Mouse (Mus musculus) forebrain, embryonic 13.5 days (tissue): Measurements from ENCODE around the gene Mboat2. TPM values are rescaled to one million over a fixed set of nuclear protein-coding genes. Genes with fewer than 3 reads are reported as not detected.

Experiments used
- ATAC-seq: fragments of 200-750 bp; cut with Nextera tagmentation; 2 replicates; pipeline ENCODE4 v1.8.0; 2017
- H3K27ac ChIP-seq: fragments of 300-500 bp; sonication (generic); 2 replicates; pipeline ENCODE4 v1.5.1; 2015; ENCODE audit warnings: inconsistent platforms, mild to moderate bottlenecking, moderate library complexity
- H3K27me3 ChIP-seq: fragments of 300-500 bp; sonication (generic); 2 replicates; pipeline ENCODE4 v1.6.1; 2015; ENCODE audit warnings: mild to moderate bottlenecking, inconsistent platforms
- H3K36me3 ChIP-seq: fragments of 300-500 bp; sonication (generic); 2 replicates; pipeline ENCODE4 v1.6.1; 2015; ENCODE audit warnings: mild to moderate bottlenecking, inconsistent platforms; ENCODE audit not compliant: poor library complexity, severe bottlenecking
- H3K4me1 ChIP-seq: fragments of 300-500 bp; sonication (generic); 2 replicates; pipeline ENCODE4 v1.6.1; 2015; ENCODE audit warnings: inconsistent platforms
- H3K4me2 ChIP-seq: fragments of 300-500 bp; sonication (generic); 2 replicates; pipeline ENCODE4 v1.6.1; 2015; ENCODE audit warnings: inconsistent platforms, mild to moderate bottlenecking, moderate library complexity
- H3K4me3 ChIP-seq: fragments of 300-500 bp; sonication (generic); 2 replicates; pipeline ENCODE4 v1.5.1; 2015; ENCODE audit warnings: mild to moderate bottlenecking, inconsistent platforms
- H3K9ac ChIP-seq: fragments of 300-500 bp; sonication (generic); 2 replicates; pipeline ENCODE4 v1.6.1; 2015; ENCODE audit warnings: mild to moderate bottlenecking, inconsistent platforms
- H3K9me3 ChIP-seq: fragments of 300-500 bp; sonication (generic); replicated peaks from 2 replicates; pipeline ENCODE4 v1.6.1; 2016; ENCODE audit warnings: inconsistent platforms
- WGBS: fragments of 180-500 bp; shearing (Covaris S2); methylation state at CpG from one replicate; pipeline ENCODE4 v1.1.7; 2015; 5-methylcytosine and 5-hydroxymethylcytosine counted together
- polyA plus RNA-seq: library from polyadenylated mRNA; unstranded; fragments of >200 nt; fragmentation: Nextera tagmentation; extraction: Ambion mirVana; gene quantifications from 2 replicates; pipeline ENCODE4 v1.2.1, GENCODE M21; 2015

Mboat2 gene
- polyA plus RNA-seq, 1 experiment from 2014 or later: 61.0 TPM

GRCm38 (mm10) chr12:24832438-24832837 is 1.8 kb downstream of the Mboat2 start:
- Histone ChIP-seq H3K4me1 (peaks cover 42% of the 10 kb centered on the region), H3K27me3 (no peaks in the 10 kb centered on the region), H3K4me2 (peak overlapping the region; percentile 70), H3K9ac (peak overlapping the region; percentile 92), H3K4me3 (peak overlapping the region; percentile 88), H3K36me3 (no peaks in the 10 kb centered on the region), H3K9me3 (no peaks in the 10 kb centered on the region), H3K27ac (no peak overlapping the region)
- WGBS: 23% methylated on average over 2 of the region's 2 CpGs
- ATAC-seq: no peak

GRCm38 (mm10) chr12:24837947-24838346 is 7.3 kb downstream of the Mboat2 start:
- Histone ChIP-seq H3K9me3 (no peaks in the 10 kb centered on the region), H3K4me3 (no peak overlapping the region), H3K9ac (no peak overlapping the region), H3K27me3 (no peaks in the 10 kb centered on the region), H3K36me3 (no peaks in the 10 kb centered on the region), H3K4me2 (no peak overlapping the region), H3K27ac (no peak overlapping the region), H3K4me1 (peaks cover 55% of the 10 kb centered on the region)
- 65% methylated on average over 2 of the region's 2 CpGs for WGBS
- no peak for ATAC-seq

- 53% methylated on average over 9 of the region's 9 CpGs for WGBS
- H3K36me3 ChIP-seq: no peaks in the 10 kb centered on the region
- no peak overlapping the region for H3K9ac ChIP-seq
- peaks cover 62% of the 10 kb centered on the region for H3K4me1 ChIP-seq
- peak; percentile 79; the same call in 1 of the 2 replicates for ATAC-seq
- no peaks in the 10 kb centered on the region for H3K9me3 ChIP-seq
- 0 out of 2 replicates have a peak overlapping the region, but pooled peaks have one; percentile 5 for H3K4me2 ChIP-seq
- H3K4me3 ChIP-seq: no peak overlapping the region
- H3K27ac ChIP-seq: no peak overlapping the region; the same call in 1 of the 2 replicates
- no peaks in the 10 kb centered on the region for H3K27me3 ChIP-seq
Measured at GRCm38 (mm10) chr12:24841115-24841879, 10.6 kb downstream of the Mboat2 start.

DNA sequence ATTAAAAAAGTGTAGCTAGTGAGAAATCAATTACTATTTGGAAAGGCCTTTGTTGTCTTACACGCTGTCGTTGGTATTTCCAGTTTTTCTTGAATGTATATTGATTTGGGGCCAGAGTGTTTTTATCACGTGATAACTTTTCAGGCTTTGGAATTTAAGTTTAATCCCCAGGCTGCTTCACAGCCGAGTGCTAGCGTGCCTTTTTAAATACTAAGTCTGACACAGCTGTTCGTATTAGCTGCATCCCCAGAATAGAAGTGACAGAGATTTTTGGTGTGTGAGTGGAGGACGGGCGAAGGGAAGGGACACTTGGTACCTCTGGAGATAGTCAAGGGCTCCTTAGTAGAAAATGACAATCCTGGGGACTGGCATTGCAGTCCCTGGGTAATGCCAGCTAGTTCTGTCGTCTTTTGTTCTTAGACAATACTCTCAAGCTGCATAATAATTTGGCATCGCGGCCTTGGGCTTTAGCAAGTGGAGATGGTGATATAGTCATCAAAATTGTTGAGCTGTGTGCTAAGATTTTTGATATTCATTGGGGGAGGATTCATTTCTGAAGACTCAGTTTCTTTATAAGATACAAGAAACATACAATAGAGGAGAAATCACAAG is 11.7 kb downstream of the Mboat2 start:
- 45% methylated on average over 11 of the region's 11 CpGs for WGBS
- Histone ChIP-seq H3K4me2 (peak overlapping the region; percentile 10; the same call in 1 of the 2 replicates), H3K27me3 (no peaks in the 10 kb centered on the region), H3K4me3 (no peak overlapping the region), H3K9me3 (no peaks in the 10 kb centered on the region), H3K9ac (no peak overlapping the region), H3K36me3 (no peaks in the 10 kb centered on the region), H3K4me1 (peaks cover 58% of the 10 kb centered on the region), H3K27ac (no peak overlapping the region; the same call in 1 of the 2 replicates)
- ATAC-seq: no peak

DNA sequence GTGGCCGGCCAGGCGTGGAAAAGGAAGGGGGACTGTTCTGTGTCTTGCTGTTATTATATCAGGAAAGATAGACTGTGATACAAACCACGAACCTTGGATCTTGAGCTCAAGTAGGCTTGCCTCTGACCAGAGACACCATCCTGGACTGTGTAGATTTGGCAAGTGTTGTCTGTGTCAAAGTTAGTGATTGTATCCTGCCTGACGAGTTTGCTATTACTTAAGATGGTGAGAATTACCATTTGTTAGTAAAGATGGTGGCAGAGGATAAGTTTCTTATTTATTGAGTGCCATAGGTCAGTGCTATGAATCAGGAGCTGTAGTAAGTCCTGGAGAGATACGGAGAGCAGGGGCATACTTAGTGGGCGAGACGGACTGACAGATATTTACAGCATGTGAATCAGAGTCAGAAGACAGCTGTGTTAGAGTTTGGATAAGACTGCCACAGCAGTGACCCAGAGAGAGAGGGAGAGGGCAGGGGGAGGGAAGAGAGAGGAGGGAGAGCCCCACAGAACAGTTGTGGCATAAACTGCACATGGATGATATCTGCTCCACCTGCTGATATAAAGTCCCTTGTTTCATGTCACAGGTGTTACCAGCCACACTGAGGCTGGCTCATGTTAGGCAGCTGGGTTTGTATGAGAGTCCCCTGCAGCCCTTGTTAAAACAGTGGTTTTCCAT is 12.9 kb downstream of the Mboat2 start:
- Histone ChIP-seq H3K9me3 (no peaks in the 10 kb centered on the region), H3K4me1 (peaks cover 51% of the 10 kb centered on the region), H3K4me2 (no peak overlapping the region), H3K36me3 (no peaks in the 10 kb centered on the region), H3K9ac (no peak overlapping the region), H3K27ac (peak overlapping the region; percentile 11; the same call in 1 of the 2 replicates), H3K4me3 (no peak overlapping the region), H3K27me3 (no peaks in the 10 kb centered on the region)
- ATAC-seq: no peak
- WGBS: 84% methylated on average over 7 of the region's 7 CpGs

- Histone ChIP-seq H3K4me2 (no peak overlapping the region), H3K9me3 (no peaks in the 10 kb centered on the region), H3K4me1 (peaks cover 47% of the 10 kb centered on the region), H3K27ac (no peak overlapping the region), H3K36me3 (no peaks in the 10 kb centered on the region), H3K27me3 (no peaks in the 10 kb centered on the region), H3K4me3 (no peak overlapping the region), H3K9ac (no peak overlapping the region)
- no peak for ATAC-seq
- 80% methylated on average over 4 of the region's 4 CpGs for WGBS
Measured at GRCm38 (mm10) chr12:24845344-24845743, 14.7 kb downstream of the Mboat2 start.

DNA sequence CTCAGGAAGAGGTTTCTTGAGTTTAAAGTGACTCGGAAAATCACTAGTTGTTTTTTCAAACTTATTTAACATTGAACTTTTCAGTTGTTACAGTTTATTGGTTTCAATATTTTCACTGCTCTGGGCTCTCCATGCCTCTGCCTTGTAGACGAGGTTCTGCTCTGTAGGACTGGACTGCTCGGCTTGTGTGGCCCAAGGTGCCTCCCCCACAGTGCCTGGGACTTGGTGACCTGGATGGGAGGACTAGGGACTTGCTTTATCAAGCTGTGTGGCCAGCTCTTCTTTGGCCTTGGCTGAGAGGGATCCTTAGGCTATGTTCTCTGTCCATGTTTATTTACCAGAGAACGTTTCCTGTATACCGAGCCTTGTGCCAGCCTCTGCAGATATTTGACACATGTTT is 17.4 kb downstream of the Mboat2 start:
- Histone ChIP-seq H3K4me2 (no peak overlapping the region), H3K9me3 (no peaks in the 10 kb centered on the region), H3K27ac (no peak overlapping the region), H3K4me3 (no peak overlapping the region), H3K36me3 (no peaks in the 10 kb centered on the region), H3K4me1 (peaks cover 29% of the 10 kb centered on the region), H3K9ac (no peak overlapping the region), H3K27me3 (no peaks in the 10 kb centered on the region)
- WGBS: 88% methylated on average over 5 of the region's 5 CpGs
- no peak for ATAC-seq

DNA sequence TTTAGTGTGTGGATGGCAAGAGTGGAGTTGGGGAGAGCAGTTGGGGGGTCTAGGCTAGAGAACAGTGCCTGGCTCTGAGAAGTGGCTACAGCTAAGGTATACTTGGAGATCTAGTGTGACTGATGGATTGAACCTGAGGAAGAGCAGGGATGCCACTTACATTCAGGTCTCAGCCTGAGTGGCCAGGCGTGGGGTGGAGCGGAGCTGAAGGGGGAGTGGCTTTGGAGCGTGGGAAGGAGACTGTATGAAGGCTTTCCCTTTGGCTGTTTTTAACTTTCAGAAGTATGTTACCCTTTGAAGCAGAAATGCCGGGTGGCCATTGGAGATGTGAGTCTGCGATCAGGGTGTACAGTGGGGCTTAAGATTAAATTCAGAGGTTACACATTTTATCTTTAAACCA is 26.7 kb downstream of the Mboat2 start:
- Histone ChIP-seq H3K27ac (no peak overlapping the region), H3K4me3 (no peak overlapping the region), H3K36me3 (no peaks in the 10 kb centered on the region), H3K4me1 (peaks cover 15% of the 10 kb centered on the region), H3K27me3 (no peaks in the 10 kb centered on the region), H3K9ac (no peak overlapping the region), H3K9me3 (no peaks in the 10 kb centered on the region), H3K4me2 (no peak overlapping the region)
- 89% methylated on average over 5 of the region's 5 CpGs for WGBS
- ATAC-seq: no peak

DNA sequence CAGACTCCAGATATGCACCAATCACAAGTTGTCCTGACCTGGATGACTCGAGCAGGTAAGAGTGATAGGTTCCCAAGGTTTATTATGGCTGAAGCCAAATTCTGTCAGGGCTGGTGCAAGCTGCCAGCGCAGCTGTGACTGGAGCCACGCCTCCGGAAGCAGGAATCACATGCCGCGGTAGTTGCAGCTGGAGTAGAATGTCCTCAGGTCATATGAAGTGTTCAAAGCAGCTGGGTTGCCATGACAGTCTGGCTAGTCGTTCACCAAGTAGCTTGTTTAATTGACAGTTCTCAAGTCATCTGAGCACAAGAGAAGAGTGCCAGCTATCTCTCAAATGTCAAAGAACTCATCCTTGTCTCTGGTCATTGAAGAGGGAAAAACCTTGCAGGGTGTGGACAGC is 28.7 kb downstream of the Mboat2 start:
- ATAC-seq: no peak
- peaks cover 21% of the 10 kb centered on the region for H3K4me1 ChIP-seq
- H3K27ac ChIP-seq: no peak overlapping the region
- H3K4me2 ChIP-seq: no peak overlapping the region
- H3K36me3 ChIP-seq: no peaks in the 10 kb centered on the region
- H3K27me3 ChIP-seq: no peaks in the 10 kb centered on the region
- no peaks in the 10 kb centered on the region for H3K9me3 ChIP-seq
- H3K4me3 ChIP-seq: no peak overlapping the region
- WGBS: 70% methylated on average over 7 of the region's 7 CpGs
- no peak overlapping the region for H3K9ac ChIP-seq

- Histone ChIP-seq H3K9me3 (no peaks in the 10 kb centered on the region), H3K9ac (no peak overlapping the region), H3K4me1 (peaks cover 32% of the 10 kb centered on the region), H3K36me3 (no peaks in the 10 kb centered on the region), H3K27ac (no peak overlapping the region), H3K4me3 (no peak overlapping the region), H3K4me2 (no peak overlapping the region), H3K27me3 (no peaks in the 10 kb centered on the region)
- ATAC-seq: peak; percentile 48; the same call in 1 of the 2 replicates
- 85% methylated on average over 9 of the region's 9 CpGs for WGBS
Measured at GRCm38 (mm10) chr12:24860436-24860835, 29.8 kb downstream of the Mboat2 start.

GRCm38 (mm10) chr12:24863762-24864161 is 33.1 kb downstream of the Mboat2 start:
- Histone ChIP-seq H3K4me2 (no peak overlapping the region), H3K27ac (no peak overlapping the region), H3K9ac (no peak overlapping the region), H3K4me1 (peaks cover 31% of the 10 kb centered on the region), H3K27me3 (no peaks in the 10 kb centered on the region), H3K36me3 (no peaks in the 10 kb centered on the region), H3K4me3 (no peak overlapping the region), H3K9me3 (no peaks in the 10 kb centered on the region)
- ATAC-seq: no peak
- WGBS: 78% methylated on average over 1 of the region's 1 CpGs

GRCm38 (mm10) chr12:24866645-24867044 is 36.0 kb downstream of the Mboat2 start:
- Histone ChIP-seq H3K4me2 (no peak overlapping the region), H3K27ac (no peak overlapping the region), H3K27me3 (no peaks in the 10 kb centered on the region), H3K36me3 (no peaks in the 10 kb centered on the region), H3K4me3 (no peak overlapping the region), H3K9me3 (no peaks in the 10 kb centered on the region), H3K9ac (no peak overlapping the region), H3K4me1 (peaks cover 25% of the 10 kb centered on the region)
- ATAC-seq: no peak
- WGBS: 90% methylated on average over 6 of the region's 6 CpGs
